Mouse (Mus musculus) urinary bladder, postnatal 14 days (tissue): ENCODE measurements around the gene Klk1b1.
"Not testable (repeated sequence)": the region's sequence is repeated elsewhere in the genome, so short reads cannot be mapped to it uniquely, and the experiment has no call there.

Experiments used
- DNase-seq: peaks from one replicate; pipeline ENCODE4 v3.0.0; 2021; ENCODE audit warnings: low spot score

Gene Klk1b1

GRCm38 (mm10) chr7:43966451-43966850, at the start of gene Klk1b1:
Klk1b1 (plus strand) TSS chr7:43966751.
- no peak for DNase-seq

DNA sequence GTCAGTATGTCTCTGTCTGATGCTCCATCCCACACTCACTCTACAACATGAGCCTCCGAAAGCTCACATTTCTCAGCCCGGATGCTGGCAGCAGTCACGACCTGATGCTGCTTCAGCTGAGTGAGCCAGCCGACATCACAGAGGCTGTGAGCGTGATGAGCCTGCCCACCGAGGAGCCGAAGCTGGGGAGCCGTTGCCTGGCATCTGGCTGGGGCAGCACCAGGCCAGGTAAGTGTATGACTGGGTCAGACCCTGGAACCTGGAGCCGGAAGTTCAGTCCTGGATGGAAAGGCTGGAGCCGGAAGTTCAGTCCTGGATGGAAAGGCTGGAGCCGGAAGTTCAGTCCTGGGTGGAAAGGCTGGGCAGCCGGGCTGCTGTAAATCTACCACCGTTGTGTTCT, 48.1 kb upstream of the Klk1b1 start:
- DNase-seq: no peak

DNA sequence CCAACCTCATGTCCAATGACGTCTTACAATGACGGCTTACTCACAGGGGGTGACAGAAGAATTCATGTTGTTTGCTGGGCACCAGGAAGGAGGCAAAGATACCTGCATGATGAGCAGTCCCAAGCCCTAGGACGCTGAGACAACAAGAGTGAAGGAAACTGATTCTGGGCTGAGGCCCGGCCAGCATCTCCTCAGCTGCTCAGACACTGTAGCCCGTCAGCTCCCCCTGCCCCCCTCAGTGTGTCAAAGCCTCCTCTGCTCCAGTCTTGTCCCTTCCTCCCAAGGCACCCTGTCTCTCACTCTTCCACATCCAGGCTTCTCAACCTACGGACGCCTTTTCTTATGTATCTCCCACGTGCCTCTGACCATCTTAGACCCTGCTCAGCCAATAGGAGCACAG, 47.7 kb upstream of the Klk1b1 start:
- DNase-seq: no peak

DNA sequence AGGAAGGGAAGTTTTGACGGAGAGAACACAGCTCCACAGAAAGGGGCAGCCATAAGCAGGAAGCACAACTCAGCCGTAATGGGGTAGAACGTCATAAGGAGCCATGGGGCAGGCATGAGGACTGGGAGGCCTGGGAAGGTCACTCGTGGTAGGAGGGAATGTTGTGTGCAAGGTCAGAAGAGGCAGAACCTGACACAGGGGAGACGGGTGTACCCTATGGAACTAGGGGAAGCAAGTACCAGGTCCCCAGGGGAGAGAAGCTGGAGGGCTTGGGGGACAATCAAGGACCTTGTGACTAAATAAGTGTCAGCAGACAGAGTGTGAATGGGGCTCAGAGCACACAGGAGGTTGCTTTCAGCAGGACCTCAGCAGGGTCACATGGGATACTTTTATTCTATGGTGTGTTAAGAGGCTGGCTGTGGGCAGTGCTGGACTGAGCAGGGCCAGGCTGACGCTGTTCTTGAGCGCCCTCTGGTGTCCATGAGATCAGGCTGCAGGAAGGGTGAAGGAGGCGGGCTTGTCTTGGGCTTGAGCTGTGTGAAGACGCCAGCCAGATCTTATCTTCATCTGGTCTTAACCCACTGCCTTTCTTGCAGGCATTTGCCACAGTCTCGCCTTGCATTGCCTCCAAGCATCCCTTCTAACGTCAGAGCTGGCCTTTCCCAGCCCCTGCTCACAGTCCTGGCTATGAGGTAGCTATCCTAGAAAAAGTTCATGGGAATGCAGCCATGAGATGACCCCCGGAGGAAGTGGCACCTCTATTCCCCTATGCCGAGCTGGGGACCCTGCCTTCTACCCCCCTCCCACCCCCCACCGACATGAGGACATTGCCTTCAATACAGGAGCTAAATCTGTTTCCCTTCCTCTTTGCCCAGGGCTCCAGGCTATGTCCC, 46.7 kb upstream of the Klk1b1 start:
- DNase-seq: peak; percentile 73

- DNase-seq: no peak
These were observed 46.0 kb upstream of the Klk1b1 start for GRCm38 (mm10) chr7:43920582-43920981.

DNA sequence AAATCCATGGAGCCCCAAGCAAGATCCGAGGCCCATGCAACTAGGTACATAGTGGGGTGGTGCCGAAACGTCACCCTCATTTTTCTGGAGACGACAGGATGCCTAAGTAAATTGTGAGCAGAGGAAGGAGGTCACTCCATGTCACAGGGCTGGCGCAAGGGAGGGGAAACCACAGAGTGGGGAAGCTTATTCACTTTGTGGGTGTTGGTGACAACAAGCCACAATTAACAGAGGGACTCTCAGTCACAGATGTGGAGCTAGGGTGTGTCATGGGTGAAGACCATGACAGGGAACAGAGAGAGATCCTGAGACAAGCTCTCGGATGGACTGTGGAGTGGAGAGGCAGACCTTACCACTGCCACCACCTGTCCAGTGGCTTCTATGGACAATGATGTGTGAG, 45.5 kb upstream of the Klk1b1 start:
- no peak for DNase-seq

DNA sequence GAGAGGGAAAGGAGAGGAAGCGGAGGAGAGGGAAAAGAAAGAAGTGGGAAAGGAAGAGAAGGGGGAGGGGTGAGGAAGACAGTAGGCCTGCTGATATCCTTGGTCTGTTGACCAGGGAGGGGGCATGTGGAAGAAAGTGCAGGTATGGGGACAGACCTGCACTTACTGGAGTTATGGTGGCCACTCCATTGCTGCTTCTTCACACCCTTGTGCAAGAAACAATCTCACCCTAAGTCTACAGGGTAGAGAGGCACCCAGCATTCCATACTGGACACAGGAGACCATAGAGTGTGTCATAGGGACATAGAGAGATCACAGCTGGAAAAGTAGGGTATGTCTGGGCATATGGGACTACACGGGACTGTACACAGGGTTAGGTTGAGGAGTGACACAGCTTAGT, 44.6 kb upstream of the Klk1b1 start:
- no peak for DNase-seq

GRCm38 (mm10) chr7:43925985-43926384, 40.6 kb upstream of the Klk1b1 start:
- no peak for DNase-seq

GRCm38 (mm10) chr7:43928521-43928920, 38.0 kb upstream of the Klk1b1 start:
- DNase-seq: peak; percentile 17

DNA sequence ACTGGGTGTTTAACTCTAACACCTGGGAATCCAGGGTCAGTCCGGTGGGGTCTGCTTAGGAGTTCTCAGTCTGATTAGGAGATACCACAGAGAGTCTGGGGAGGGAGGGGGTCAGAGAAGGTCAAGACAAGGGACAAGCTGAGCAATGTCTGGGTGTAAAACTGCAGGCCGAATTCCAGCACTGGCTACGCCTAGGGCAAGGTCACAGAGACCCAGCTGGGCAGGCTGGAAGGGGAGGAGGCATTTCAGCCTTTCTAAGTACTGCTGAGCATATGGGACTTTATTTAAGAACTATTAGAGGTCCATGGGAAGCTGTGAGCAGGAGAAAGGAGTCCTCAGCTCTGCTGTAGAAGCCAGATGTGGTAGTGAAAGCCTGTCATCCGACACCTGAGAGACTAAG, 34.2 kb upstream of the Klk1b1 start:
- DNase-seq: no peak

- no peak for DNase-seq
These were observed 33.1 kb upstream of the Klk1b1 start, which contains the start of gene Klk15 for GRCm38 (mm10) chr7:43933440-43933839. Klk15 (plus strand) TSS chr7:43933740.

DNA sequence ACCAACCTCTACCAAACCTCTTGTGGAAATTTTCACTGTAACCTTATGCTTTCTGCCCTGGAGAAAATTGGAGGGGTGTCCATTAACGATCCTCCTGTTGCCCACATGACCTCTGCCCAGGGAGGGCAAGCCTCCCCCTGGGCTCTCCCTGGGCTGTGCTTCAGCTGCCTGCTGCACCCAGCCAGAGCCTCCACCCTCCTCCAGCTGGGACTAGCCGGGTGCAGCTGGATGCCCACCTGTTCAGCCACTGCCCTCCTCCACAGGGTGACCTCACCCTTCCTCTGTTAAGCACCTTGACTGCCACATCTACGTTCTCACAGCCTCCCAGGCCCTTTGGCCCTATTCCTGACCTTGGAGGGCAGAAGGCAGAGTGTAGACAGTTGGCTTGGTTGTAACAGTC, 31.8 kb upstream of the Klk1b1 start:
- DNase-seq: no peak

DNA sequence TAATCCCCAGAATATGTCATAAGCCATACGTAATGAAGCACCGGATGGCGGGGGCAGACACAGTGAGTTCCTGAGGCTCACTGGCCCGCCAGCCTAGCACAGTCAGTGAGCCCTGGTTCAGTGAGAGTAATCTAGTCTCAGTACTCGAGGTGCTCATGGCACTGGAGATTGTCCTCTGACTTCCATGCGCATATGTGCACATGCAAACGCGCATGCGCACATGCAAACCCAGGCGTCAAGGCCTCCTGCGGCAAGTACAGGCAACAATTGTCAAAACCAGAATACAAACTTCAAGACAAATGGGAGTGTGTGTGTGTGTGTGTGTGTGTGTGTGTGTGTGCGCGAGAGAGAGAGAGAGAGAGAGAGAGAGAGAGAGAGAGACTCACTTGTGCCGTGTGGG, 30.0 kb upstream of the Klk1b1 start:
- no peak for DNase-seq

- not testable (repeated sequence) for DNase-seq
These were observed 24.3 kb upstream of the Klk1b1 start for GRCm38 (mm10) chr7:43942293-43942692.

- DNase-seq: no peak
These were observed 21.8 kb upstream of the Klk1b1 start for GRCm38 (mm10) chr7:43944727-43945264.

GRCm38 (mm10) chr7:43950364-43950763, 16.2 kb upstream of the Klk1b1 start, which contains the start of gene Klk1b8:
Klk1b8 (plus strand) TSS chr7:43950664.
- no peak for DNase-seq

- no peak for DNase-seq
These were observed 13.8 kb upstream of the Klk1b1 start for GRCm38 (mm10) chr7:43952703-43953102.

DNA sequence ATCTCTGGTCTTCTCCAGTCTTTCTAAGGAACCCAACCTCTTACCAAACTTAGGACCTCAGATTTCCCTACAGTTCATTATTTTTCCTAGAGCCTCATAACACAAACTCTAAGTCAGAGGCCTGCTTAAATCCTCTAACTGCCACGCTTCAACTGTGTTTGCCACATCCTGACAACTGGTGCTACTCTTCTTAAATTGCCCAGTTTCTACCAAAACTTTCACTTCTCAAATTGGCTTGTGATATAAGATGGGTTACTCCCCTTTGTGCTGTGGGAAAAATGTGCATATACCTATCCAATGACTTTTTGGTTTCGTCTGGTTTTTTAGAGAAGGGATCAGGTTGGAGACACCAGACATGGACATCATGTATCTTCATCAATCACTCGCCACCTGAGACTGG, 507 bp downstream of the Klk1b1 start:
- no peak for DNase-seq

- no peak for DNase-seq
These were observed 1.1 kb downstream of the Klk1b1 start for GRCm38 (mm10) chr7:43967612-43968011.

GRCm38 (mm10) chr7:43975761-43976160, 9.2 kb downstream of the Klk1b1 start, which contains the start of gene Klk1b9:
Klk1b9 (plus strand) TSS chr7:43976061.
- DNase-seq: not testable (repeated sequence)

DNA sequence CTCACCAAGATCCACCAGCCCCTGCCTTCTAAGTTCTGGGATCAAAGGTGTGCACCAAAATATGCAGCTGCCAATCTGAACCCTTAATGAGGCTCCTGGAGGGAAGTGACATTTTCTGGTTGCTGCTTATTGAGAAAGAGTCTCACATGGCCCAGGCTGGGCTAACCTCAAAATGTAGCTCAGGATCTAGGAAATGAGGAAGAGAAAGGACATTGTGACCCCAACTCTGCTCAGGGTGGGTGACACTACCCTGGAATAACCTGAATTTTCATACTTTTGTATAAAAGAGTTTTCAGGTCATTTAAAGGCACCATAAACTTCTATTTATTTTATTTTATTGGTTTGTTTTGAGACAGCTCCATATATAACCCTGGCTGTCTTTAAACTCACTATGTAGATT, 19.1 kb downstream of the Klk1b1 start:
- DNase-seq: no peak

DNA sequence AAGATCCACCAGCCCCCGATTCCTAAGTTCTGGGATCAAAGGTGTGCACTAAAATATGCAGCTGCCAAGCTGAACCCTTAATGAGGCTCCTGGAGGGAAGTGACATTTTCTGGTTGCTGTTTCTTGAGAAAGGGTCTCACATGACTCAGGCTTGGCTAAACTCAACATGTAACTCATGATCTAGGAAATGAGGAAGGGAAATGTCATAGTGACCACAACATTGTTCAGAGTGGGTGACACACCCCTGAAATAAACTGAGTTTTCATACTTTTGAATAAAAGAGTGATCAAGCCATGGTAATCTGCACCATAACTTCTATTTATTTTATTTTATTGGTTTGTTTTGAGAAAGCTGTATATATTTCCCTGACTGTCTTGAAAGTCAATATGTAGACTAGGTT, 28.3 kb downstream of the Klk1b1 start:
- DNase-seq: not testable (repeated sequence)

DNA sequence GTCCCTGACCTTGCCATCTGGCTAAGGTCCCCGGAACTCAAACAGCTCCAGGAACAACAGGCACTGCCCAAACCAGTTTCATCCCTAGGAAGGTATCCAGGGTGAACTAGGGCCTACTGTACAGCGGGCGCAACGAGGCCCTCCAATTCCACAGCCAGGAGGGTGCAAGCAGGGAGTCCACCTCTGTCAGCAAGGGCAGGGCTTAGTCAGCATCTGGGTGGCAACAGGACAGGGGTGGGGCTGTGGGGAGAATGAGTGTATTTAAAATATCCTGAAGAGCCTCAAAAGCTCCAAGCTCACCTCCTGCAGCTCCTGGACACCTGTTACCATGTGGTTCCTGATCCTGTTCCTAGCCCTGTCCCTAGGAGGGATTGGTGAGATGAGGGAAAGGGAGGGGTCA, 29.0 kb downstream of the Klk1b1 start, which contains the start of gene Klk1b11:
TSS of gene Klk1b11 (plus strand) at position 301 of the 400 bp plus-strand sequence.
- not testable (repeated sequence) for DNase-seq
